Comparison of ENCODE assay signal across 18 mouse cellular contexts in the genomic region with DNA sequence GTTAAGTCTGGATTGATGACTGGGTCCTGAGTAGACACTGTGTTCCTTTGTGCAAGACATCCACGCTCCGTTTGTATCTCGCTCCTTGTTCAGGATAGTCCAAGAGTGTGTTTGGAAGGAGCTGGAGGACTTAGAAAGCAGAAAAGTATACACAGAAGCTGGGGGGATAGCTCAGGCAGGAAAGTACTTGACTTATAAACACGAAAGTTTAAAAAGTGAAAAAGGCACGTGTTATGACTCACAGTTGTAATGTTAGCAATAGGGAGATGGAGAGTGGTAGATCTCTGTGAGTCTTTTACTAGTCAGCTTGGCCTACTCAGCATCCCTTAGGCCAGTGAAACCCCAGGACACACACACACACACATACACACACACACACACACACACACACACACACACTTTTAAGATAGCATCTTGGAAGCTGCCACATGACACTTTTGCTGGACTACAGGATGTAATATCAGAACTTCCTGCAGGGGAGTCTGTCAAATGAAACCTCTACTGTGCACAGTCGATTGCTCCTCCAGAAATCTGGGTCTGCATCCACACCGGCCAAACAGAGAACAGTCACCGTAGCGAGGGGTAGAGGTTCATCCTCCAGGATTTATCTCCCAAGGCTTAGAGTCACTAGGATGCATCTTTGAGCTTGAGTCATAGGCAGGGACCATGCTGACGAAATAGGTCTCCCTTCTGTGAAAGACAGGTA. TPM values are rescaled to one million over a fixed set of nuclear protein-coding genes. Genes with fewer than 3 reads are reported as not detected.
DNase-seq lines count a peak whose midpoint lies in the region; ATAC-seq and TF ChIP-seq lines count a peak whose summit lies in the region.
"Had no signal": no experiment of that assay in that cellular context is flagged by ENCODE, and none has a peak within 500 bp of the region (broad histone marks: within the 10 kb centered on the region; RNA-seq: fewer than 3 reads in every experiment).

No protein-coding gene starts in this region.

- no peak overlapping the region for H3K9ac ChIP-seq in kidney, postnatal 0 days (ENCODE audit: low read depth, low read length)
- H3K9ac ChIP-seq: forebrain, embryonic 15.5 days; midbrain, embryonic 13.5 days had no signal

- no peaks in the 10 kb centered on the region for H3K27me3 ChIP-seq in kidney, postnatal 0 days (ENCODE audit: insufficient read depth, low read length)
- H3K27me3 ChIP-seq: forebrain, embryonic 15.5 days; midbrain, embryonic 13.5 days had no signal

- ATAC-seq in kidney, postnatal 0 days (replicated peaks; ENCODE audit: low FRiP score, low read depth), result peak; percentile 53
- ATAC-seq in CD4-positive, CD25-positive, alpha-beta regulatory T cell, adult 4 months, result peak; percentile 23
- ATAC-seq: activated CD4-positive, CD25-positive, alpha-beta regulatory T cell, adult 4 months; forebrain, embryonic 15.5 days; midbrain, embryonic 13.5 days had no signal

- peak; percentile 23 to 32 for DNase-seq in cerebellum, postnatal 25 days
- DNase-seq in cerebellum, adult 8-10 months, result no peak
- DNase-seq in kidney, postnatal 0 days (ENCODE audit: low spot score), result peak; percentile 44
- DNase-seq in kidney, postnatal 10 days, result no peak
- peak; percentile 39 for DNase-seq in ZHBTc4 (ENCODE audit: low read depth, low spot score)
- no peak for DNase-seq in thymus, postnatal 36 days
- no peak for DNase-seq in urinary bladder, postnatal 36 days (ENCODE audit: low spot score in 2 of 2)
- DNase-seq: adrenal gland, adult 8-10 months; gastrocnemius, postnatal 10 days; heart, adult 11 months; kidney, adult 2 months; right cerebral cortex, postnatal 14 days; spleen, adult 18-20 months had no signal

- no peak overlapping the region for H3K4me2 ChIP-seq in kidney, postnatal 0 days (ENCODE audit: low read length)
- H3K4me2 ChIP-seq: forebrain, embryonic 15.5 days; heart, embryonic 11.5 days; midbrain, embryonic 13.5 days had no signal

- 71% methylated on average over 10 of the region's 10 CpGs for WGBS in kidney, postnatal 0 days

- TF ChIP-seq CTCF in kidney, postnatal 0 days (IDR thresholded peaks at IDR 0.05; ENCODE audit: low read depth), result peak; percentile 20; the same call in 1 of the 2 replicates

- no peak overlapping the region for H3K4me3 ChIP-seq in kidney, postnatal 0 days (replicated peaks; ENCODE audit: low read depth, low read length)
- H3K4me3 ChIP-seq: forebrain, embryonic 15.5 days; midbrain, embryonic 13.5 days had no signal

- H3K4me1 ChIP-seq in kidney, postnatal 0 days (replicated peaks; ENCODE audit: insufficient read depth, low read length), result no peaks in the 10 kb centered on the region

- H3K27ac ChIP-seq in kidney, postnatal 0 days, result no peak overlapping the region
- H3K27ac ChIP-seq: forebrain, embryonic 15.5 days; midbrain, embryonic 13.5 days had no signal

- no peaks in the 10 kb centered on the region for H3K36me3 ChIP-seq in kidney, postnatal 0 days (ENCODE audit: insufficient read depth, low read length)
- H3K36me3 ChIP-seq: forebrain, embryonic 15.5 days; midbrain, embryonic 13.5 days had no signal

- no peaks in the 10 kb centered on the region for H3K9me3 ChIP-seq in kidney, postnatal 0 days (replicated peaks; ENCODE audit: low read length)
- H3K9me3 ChIP-seq: forebrain, embryonic 15.5 days; midbrain, embryonic 13.5 days had no signal

RNA-seq across cellular contexts. Expression of gene Btg1, which starts 43.6 kb away (rescaled TPM):
- 54.7 and 59.5 TPM in 2 replicates for polyA plus RNA-seq in kidney, postnatal 0 days (2015; fragmentation: Nextera tagmentation; extraction: Ambion mirVana)
- 100 to 1,000 TPM; 220 to 247 TPM for polyA plus RNA-seq in CD4-positive, CD25-positive, alpha-beta regulatory T cell, adult 4 months (2017; shearing (Covaris generic))

Comparison
In these comparisons a context has a peak if more than half of its experiments do, and no peak if none do; other contexts are left out.
1. DNase-seq: peak in cerebellum, postnatal 25 days (2 of 2), kidney, postnatal 0 days (single experiment) and ZHBTc4 (single experiment); none in cerebellum, adult 8-10 months (single experiment), kidney, postnatal 10 days (single experiment), thymus, postnatal 36 days (0 of 2) and urinary bladder, postnatal 36 days (0 of 2).